Mouse (Mus musculus) CD4-positive, CD25-positive, alpha-beta regulatory T cell, adult 4 months (primary cell): ENCODE data around the gene Fabp3. TPM values are rescaled to one million over a fixed set of nuclear protein-coding genes. Genes with fewer than 3 reads are reported as not detected.

Experiments
- ATAC-seq: one replicate; pipeline ENCODE4 v1.8.0; 2017
- polyA plus RNA-seq, 2 experiments: library from polyadenylated mRNA; unstranded; fragments of 100-300 nt; shearing (Covaris generic); gene quantifications; one replicate each; pipeline ENCODE4 v1.2.1; 2017

The Fabp3 gene
- polyA plus RNA-seq, 2 experiments from 2014 or later = not detected

DNA sequence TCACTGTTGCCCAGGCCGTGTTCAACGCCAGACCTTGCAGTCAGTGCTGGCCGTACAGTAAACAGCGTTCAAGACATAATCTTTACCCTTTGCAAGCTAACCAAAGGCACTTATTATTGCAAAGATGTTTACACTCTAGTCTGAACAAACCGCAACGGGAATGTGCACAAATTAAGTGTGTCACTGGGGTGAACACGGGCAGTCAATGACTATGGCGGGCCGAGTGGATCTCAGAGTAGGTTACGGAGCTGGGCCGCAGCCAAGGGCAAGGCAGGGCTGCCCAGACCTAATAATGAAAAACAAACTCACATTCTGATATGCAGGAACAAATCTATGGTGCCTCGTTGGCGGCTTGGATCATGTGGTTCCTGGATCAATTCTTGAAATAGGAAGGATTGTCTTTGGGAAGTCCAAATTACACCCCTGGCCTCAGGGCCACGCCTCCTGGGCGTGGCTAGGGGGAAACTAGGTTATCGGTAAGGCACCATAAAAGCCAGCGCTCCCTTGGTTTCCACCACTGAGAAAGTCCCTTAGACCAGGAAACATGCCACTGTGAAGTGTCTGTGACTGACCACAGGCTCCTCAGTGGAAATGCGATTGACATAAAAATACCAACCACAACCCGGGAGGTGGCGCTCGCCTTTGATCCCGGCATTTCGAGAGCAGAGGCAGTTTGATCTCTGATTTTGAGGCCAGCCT, 13.2 kb upstream of the Fabp3 start:
- no peak for ATAC-seq

DNA sequence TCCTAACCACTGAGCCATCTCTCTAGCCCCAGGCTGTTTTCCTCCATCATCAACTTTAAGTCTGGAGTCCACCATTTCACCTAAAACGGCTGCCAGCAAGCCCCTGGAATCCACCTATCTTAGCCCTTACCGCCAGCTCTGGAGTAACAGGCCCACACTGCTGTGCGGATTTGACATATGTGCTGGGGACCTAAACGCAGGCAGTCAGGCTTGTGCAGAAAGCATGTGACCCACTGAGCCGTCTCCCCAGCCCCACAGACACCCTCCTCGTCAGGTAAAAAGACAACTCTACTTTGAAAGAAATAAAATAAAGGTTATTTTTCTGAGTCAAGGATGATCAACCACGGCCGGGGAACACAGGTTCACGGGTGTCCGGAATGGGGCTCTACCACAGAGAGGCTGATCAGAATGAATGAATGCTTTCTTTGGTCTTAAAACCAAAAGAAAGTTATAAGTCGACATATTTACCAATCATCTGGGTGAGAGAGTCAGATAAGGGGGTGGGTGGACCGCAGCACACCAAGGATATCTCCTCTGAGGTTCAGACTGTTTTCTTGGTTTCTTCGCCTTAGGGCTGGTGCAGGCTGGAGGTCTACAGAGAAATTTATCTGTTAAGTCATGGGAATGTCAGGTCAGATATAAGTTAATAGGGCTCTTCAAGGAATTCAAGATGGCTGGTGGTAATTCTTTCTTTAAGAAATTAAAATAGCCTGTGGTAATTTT, 12.0 kb upstream of the Fabp3 start:
- ATAC-seq = no peak

DNA sequence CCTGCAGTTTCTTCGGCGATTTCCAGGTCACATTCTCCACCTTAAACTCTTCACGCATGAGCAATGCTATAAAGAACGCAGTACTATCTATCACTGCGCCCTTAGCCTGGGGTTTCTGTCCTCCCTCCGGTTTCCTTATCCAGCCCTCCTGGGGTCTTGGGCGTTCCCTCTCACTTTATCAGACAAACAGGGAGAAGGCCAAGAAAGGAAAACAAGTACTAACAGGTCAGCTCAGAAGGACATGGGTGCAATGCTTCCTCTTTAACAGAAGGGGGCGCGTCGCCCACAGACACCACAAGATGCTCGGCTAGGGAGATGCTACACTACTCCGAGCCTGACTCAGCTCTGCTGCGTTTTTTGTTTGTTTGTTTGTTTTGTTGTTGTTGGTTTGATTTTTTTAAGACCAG, 11.3 kb upstream of the Fabp3 start:
- ATAC-seq = no peak

DNA sequence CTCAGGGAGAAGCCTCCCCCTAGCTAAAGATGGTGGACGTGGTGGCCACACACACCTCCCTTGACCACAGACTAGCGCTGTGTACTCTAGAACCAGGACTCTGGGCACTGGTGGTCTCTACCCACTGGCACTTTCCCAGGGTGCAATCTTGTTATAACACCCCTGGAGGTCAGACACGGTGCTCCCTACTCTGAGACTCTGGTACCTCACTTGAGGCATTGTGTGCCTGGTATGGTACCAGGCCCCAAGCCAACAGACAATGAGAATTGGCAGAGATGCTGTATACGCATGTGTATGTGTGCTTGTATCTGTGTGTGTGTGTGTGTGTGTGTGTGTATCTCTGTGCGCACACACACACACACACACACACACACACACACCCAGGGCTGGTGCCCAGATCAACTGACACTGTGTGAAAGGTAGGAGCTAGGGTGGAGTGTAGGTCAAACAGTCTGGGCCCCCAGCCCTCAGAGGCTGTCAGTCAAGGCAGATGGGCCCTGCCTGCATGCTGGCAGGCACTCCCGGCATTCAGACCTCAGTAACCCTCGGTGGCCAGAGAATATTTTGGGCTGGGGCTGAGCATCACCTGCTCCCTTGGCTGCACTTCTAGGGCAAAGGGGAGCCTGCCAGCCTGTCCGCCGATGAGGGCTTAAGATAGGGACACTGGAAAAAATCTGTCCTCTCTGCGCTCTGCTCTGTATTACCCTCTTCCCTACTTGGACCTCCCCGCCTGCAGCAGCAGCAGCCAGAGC, 9.3 kb upstream of the Fabp3 start:
- no peak for ATAC-seq

DNA sequence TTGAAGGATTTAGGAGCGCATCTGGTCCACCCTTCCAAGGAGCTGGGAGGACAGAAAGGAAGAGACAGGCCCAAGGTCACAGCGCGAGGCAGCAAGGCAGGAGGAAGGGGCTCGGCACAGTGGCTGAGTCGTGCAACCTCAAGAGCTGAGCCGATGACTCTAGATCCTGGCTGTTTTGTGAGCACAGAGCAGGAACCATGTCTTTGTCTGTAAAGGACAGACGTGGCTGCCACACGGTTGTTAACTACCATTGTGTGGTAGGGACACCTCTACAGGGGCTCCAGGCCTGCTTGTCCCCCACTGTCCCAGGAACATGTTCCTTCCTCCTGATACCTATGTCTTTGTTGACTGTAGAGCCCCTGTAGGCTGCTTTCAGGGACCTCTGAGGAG, 8.8 kb upstream of the Fabp3 start:
- no peak for ATAC-seq

DNA sequence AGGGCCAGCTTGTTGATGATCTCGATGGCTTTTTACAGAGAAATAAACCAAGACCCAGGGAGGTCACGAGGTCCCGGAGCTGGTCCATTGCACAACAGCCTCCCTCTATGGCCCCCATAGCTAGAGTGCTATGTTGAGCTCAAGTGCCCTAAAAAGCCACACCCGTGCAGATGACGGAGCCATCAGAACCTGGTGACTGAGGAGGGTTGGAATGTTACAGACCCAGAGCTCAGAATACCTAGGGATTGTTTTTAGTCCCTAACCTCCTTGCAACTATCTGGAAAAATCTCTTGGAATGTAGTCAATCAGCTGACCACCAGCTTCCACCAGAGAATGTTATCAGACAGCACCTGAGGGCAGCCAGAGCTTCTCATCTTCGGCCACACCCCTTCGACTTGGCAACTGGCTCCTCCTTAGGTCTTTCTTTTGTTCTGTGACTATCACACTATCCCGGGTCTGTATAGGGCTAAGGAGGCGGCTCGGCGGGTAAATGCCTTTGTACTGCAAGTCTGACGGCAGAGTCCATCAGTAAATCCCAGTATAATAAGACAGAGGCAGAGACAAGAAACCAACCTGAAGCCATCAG, 6.0 kb upstream of the Fabp3 start:
- ATAC-seq = no peak

DNA sequence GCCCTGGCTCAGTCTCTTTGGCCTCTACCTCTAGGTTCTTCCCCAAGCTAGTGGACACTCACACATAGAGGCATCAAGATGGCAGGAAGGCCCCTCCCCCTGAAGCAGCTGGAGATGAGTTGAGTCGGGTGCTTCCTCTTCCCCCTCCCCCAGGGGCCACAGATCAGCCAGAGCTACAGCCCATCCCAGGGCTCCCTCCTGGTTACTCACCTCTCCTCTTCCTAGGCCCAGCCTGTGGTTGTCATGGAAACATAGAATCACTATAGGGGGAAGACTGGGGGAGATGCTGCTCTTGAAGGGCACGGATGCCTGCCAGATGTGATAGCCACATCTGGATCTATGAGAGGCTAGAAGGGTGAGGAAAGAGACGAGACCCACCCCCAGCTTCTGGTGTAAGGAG, 3.6 kb upstream of the Fabp3 start:
- no peak for ATAC-seq

DNA sequence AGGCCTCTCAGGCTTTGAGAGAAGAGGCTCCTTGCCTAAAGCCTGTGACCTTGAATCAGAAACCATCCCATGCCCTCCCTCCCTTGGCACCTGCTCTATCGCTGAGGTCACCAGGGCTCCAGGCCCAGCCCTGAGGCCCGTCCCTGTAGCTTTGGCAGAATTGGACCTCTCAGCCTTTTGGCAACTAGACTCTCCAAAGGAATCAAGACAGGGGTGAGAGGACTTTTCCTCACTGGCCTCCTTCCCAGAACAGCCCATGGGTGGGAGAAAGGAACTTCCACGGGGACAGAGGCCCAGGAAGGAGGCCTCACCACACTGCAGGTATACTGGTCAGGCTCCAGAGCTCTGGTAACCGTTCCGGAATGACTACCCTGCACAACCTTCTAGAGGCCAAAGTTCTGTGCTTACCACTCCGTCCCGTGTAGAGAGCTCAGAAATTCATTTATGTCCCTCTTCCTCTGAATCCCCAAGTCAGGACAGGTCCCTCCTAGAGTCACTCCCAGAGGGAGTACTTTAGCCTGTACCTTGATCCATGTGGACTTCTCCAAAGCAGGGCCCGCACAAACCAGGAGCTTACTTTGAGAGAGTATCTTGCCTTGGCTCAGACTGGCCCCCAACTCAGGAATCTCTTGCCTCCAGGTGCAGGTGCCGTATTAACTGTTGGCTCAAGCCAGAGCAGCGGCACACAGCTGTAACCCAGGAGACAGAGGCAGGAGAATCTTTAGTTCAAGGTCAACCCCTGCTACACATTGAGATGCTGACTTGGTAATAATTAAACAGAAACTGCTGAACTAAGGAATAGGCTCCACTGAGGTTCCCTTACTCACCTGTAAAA, 1.4 kb upstream of the Fabp3 start:
- no peak for ATAC-seq

DNA sequence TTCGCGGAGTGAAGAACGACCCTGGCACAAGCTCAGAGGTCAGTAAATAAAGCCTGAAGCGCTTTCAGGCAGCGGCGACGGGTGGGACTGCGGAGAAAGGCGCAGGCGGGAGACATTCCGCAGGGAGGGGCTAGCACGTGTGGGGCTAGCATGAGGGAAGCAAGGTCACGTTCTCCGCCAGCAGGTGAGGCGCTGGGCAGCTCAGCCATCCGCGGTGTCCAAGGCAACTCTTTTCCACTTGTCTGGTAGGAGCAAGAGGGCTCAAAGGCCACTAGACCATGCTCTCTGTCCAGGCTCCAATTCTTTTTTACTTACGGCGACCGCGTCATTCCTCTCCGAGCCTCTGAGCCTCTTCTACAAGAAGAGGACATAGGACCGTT, 554 bp upstream of the Fabp3 start:
- no peak for ATAC-seq

DNA sequence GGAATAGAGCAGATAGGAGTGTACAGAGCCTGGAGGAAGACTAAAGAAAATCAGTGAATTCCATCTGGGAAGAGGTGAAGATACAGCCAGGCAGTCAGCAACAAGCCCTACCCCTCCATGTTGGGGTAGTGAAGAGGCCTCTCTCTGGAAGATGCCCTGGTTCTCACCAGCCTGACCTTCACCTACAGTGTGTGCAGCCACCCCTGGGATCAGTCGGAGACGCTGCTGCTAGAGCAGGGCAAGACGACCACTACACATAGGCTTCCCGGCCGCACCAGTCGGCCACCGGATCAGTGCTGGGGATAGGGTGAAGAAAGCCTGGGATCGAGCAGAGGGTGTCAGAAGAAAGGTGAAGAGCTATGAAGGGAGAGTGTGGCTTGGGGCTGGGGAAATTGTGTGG, 859 bp downstream of the Fabp3 start:
- ATAC-seq = no peak

DNA sequence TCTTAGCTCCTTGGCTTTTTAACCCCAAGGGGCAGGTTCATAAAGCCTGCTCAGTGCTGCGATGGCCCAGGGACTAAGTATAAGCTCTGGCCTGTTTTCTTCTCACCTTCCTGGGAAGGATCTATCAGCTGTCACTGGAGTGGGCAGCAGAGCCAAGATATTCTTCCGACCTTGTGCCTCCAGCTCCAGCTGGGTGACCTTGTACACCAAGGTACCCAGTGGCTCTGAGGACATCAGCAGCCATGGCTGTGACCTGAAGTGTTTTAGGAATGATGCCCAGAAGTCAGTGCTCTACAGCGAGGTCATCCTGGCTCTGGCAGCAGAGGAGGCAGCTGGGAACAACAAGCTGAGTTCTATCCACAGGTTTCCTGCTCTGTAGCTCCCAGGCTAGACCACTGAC, 4.1 kb downstream of the Fabp3 start:
- no peak for ATAC-seq

DNA sequence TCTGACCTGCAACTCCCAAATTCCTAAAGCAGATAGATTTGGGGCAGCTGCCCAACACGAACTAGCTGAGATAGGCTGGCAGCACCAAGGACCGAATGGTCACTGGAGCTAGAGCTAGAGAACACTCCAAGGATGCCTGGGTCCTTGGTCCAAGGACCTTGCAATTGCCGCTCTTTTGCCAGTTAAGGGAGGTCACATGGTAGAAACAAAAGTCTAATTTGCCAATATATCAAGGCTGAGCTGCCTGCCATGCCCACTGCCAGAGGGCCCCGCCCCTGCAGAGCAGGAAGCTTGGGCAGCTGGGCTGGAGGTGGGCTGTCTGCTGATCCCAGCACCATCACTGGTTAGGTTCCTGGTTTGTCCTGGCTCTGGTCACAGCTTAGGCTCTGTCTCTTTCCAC, 5.2 kb downstream of the Fabp3 start:
- no peak for ATAC-seq

DNA sequence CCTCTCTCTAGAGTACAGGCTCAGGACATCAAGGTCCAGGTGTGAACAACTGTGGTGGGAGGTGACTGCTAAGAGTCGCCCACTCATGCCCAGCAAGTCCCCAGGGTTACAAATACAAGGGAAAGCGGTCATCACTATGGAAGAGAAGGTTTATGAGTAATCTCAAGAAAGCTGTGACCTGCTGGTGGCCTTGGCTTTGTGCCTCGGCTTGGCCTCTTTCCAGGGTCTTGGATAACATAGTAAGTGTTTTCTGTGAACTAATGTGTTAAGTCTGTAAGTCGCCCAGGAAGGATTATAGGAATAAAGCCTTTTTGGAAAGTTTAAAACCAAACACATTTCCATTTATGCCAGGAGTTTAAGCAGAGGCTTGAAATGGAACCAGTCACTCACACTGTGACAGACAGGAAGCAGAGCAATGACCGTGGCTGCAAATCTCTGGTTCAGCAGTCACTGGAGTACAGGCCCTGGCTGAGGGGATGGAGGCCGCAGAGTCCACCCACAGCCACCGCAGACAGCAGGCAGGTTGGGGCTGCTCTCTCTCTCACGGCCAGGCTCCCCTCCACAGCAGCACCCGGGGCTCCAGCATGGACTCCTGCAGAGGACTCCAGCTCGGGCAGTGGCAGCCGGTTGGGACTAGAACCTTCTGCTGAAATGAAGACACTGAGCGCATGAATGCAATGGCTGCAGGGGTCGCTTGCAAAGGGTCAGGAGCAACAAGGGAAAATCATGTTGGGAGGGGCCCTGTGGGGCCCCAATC, 7.6 kb downstream of the Fabp3 start:
- ATAC-seq = no peak

DNA sequence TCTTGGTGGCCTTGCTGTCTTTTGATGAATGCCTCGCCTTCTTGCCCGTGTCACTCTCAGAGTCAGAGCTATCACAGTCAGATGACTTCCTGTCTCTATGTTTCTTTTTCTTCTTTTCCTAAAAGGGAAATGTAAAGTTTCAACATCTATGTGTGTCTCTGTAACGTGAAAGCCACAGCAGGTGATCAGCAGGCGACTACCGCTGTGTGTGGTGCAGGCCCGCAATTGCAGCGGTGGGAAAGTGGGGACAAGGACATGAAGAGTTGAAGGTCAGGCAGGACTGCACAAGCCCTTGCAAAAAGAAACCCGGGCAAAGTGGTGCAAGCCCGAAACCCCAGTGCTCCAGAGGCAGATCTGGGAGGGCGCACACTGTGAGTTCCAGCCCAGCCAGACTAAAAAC, 8.3 kb downstream of the Fabp3 start:
- no peak for ATAC-seq

DNA sequence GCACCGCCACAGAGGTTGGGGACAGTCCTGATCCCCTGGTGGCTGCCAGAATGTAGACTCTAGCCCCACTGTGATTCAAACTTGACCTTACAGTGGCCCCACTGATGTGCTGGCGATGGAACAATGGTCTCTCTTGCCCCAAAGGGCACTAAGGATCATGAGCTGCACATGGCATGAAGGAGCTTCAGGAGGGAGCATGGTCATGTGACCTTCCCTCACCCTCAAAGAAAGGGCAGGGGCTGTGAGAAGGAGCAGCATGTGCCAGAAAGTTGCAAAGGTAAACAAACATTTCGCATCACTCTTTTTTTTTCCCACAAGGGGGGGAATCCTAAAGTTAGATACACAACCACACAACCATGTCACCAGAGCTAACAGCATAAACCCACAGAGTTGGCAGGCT, 9.7 kb downstream of the Fabp3 start:
- ATAC-seq = no peak

DNA sequence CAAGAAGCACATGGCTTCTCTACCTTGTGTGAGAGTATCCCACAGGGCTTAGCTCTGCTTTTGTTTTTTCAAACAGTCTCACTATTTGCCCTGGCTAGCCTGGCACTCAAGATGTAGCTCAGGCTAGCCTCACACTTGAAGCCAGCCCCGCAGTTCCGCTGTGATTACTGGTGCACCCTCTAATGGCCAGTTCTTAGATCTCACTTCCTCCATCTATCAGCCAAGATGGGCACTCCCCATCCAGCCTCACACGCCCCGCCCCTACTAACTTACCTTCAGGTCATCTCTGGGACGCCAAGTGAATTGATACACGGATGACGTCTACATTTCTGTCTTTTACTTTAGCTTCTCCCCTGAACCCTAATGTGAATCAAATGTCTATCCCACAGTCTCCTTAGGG, 11.2 kb downstream of the Fabp3 start:
- no peak for ATAC-seq

DNA sequence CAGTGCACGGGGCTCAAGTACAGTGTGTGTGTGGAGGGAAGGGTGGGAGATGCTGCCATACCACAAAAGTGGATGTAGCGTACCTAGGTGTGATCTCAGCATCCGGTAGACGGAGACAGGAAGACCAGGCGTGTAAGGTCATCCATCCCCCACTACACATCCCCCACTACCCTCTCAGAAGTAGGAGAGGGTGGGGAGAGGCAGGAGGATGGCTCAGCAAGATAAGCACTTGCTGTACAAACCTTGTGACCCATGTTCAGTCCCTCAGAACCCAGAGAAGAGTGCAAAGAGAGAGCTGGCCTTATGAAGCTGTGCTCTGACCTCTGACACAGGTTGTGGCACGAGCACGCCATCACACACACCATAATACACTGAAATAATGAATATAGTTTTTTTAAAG, 13.2 kb downstream of the Fabp3 start:
- ATAC-seq = no peak

DNA sequence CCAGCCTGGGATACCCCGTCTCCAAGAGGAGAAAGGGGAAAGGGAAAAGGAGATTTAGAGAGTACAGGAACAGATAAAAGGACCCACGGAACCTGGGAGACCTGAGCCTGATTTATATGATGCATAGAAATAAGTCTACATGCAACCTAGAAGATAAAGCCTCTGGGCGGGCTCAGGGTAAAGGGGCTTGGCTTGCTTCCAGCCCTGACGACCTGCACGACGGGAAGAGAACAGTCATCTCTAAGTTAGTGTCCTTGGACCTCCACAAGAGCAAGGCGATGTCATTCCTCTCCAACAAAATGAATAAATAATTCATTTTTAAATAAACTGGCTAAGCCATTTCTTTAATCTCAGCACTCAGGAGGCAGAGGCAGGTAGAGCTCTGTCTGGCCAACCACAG, 14.2 kb downstream of the Fabp3 start:
- no peak for ATAC-seq

DNA sequence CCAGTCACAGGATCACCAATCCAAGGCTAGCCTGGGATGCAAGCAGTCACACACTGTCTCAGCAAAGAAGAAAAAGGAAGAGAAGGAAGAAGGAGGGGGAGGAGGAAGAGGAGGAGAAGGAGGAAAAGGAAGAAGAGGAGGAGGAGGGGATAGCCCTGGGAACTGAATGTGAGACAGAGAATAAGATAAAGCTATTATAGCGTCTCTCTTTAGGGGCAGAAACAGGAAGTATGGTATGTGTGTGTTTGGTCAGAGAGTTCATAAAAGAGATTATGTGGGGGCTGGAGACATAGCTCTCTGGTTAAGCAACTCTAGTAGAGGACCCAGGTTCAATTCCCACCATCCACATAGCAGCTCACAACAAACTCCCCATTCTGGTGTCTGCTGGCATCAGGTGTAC, 14.8 kb downstream of the Fabp3 start:
- ATAC-seq = no peak

DNA sequence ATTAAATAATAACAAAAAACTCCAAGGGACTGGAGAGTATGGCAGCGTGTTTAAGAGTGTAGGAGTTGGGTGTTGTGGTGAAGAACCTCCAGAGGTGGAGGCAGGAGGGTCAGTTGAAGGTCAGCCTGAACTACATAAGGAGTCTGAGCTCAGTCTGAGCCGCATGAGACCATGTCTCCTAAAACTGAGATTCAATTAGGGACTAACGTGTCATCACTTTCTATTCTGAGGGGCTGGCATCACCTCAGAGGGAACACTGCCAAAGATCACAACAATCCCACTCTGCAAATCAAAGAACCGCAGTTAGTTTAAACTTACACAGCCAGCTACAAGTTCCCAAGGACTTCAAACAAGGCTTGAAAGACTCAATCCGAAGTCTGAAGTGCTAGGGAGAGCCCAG, 15.2 kb downstream of the Fabp3 start:
- no peak for ATAC-seq

DNA sequence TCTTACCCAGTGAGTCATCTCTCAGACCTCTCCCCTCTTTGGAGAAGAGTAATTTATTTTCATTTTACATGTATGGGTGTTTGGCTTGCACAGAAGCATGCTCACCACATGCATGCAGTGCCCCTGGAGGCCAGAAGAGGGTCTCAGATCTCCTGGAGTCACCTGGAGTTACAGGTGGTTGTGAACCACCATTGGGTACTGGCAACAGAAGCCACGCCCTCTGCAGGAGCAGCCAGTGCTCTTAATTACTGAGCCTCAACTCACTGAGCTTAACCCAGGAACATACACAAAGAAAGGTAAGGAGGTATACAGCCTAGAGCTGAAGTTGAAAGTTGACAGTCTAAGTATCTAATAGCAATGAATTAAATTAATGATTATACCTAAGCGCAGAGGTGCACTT, 17.1 kb downstream of the Fabp3 start:
- no peak for ATAC-seq

DNA sequence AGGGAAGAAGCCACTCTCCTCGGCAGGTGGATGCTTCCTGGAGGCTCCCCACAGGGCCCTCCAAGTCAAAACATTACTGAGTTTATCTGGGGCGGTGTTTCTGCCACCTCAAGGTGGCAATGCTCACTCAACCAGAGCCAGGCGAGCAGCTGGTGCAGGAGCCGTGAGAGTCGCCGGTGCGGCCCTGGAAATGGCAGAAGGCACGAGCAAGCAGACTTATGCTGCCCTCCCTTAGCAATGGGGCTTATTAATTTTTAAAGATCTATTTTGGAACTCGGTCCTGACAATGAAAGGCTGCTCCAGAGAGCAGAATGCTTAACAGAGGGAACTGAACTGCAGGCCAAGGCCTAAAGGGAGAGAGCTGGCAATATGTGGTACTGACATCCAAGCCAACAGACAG, 19.0 kb downstream of the Fabp3 start:
- no peak for ATAC-seq
